Mouse (Mus musculus): ENCODE results near the gene Eva1b. TPM values are rescaled to one million over a fixed set of nuclear protein-coding genes. Genes with fewer than 3 reads are reported as not detected.
A peak's percentile ranks its signal among the peaks of the same experiment; 100 is the strongest.

The Eva1b gene
- total RNA-seq, 2 experiments from 2014 or later, result 6.3 to 6.8 TPM

DNA sequence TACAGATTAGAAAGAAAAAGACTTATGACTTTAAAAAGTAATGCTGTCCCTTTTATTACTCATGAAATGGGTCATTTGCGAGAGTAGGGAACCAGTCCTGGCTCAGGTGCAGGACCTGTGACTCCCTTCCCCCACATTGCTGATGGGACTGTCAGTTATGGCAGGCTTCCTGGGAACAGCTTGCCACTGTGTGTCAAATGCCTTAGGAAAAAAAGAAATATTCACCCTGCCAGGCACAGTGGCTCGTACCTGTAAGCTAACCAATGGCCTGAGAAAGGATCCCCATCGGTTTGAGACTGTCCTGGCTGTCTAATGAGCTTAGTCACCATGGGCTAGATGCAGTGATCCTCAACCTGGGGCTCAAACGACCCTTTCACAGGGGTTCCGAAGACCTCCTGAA is 27.5 kb upstream of the Eva1b start:
- no peak for DNase-seq

DNA sequence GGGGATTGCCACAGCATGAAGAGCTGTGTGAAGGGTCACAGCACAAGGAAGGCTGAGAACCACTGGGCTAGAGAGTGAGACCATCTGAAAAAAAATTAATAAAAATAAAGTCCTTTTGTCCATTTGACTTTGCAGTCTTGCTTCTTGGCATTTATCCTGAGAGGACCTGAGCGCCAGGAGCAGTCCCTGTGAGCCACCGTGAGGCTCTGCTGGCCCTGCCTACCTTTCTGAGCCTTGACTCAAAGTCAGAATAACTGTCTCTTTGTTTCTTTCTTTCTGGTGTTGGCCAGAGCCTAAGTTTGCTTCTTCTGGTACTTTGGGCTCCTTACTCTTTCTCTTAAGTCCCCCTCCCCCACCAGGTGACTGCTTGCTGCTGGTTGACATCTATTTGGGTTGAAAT is 27.0 kb upstream of the Eva1b start:
- no peak for DNase-seq

DNA sequence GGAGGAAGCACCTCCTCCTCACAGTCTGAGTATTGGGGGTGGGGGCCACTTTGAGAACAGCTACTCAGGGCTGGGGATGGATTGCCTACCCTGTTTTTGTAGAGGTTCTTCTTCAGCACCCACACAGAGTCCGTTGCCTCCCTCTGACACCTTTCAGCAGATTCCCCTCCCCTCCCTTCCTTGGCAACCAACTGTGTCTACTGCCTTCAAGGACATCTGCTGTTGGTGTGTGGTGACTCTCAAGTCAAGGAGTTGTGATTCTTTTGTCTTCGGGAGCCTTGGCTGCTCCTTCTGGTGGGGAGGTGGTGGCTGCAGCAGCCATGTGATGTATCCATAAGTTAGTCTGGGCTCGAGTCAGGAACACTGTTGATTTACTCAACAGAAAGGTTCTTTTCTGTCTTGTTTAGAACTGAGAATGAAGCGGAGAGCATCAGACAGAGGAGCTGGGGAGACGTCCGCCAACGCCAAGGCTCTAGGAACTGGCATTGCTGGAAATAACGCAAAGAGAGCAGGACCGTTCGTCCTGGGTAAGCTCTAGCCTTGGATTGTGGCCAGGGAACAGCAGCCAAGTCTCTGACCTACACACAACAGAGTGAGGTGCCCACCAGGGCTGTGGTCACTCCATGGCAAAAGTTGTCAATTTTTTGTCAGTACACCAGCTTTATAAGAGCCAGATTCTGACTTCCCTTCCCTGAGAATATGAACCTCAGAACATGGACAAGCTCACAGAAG is 24.1 kb upstream of the Eva1b start:
- no peak for DNase-seq

DNA sequence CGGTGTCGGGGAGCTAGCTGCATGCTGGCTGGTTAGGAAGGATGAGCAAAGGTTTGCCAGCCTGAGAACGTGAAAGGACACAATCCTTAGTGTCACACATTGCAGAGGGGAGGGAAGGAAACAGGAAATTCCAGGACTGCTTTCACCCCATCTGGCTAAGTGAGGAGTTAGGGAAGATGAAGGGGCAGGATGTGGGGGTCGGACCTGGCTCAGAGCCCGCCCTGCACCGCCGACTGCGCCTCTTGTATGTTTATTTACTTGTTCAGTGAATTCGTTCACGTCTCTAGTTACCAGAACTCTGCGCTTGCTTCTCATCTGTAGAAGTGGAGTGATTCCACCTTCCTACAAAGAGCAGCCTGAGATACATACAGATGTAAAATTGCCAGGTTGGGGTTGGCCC is 17.0 kb upstream of the Eva1b start:
- DNase-seq, result no peak

DNA sequence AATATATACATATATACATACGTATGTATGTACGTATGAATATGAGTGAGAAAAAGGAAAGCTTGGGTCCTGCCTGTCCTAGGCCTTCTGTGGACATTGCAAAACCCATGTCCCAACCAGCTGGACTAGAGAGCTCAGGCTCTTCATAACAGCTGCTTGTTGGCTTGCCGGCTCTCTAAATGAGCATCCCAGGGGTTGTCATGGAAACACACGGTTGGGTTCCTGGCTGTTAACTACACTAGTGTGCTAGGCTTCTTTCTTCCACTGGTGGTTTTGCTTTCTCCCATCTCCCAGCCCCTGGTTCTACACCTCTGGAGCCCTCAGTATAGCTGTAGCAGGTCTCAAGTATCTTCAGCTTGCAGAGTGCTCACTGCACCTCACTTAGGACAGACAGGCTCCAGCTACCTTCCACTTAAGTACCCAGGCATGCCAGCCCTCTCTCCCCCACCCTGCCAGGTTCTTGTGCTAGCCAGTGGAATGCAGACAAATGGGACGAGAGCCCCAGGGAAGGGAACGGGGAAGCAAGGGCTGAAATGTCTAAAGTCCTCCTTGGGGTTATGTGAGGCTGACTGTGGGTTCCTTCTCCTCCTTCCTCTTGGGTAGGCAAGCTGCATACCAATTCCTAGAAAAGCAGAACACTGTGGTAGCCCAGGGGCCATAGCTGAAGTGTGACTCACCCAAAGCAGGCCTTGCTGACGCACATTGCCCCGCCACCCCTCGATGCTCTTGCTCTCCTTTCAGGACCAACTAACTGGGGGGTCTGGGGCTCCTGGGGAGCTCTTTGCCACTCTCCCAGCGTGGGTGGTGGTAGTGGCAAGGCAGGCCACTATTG is 16.0 kb upstream of the Eva1b start:
- DNase-seq, result peak; percentile 41

DNA sequence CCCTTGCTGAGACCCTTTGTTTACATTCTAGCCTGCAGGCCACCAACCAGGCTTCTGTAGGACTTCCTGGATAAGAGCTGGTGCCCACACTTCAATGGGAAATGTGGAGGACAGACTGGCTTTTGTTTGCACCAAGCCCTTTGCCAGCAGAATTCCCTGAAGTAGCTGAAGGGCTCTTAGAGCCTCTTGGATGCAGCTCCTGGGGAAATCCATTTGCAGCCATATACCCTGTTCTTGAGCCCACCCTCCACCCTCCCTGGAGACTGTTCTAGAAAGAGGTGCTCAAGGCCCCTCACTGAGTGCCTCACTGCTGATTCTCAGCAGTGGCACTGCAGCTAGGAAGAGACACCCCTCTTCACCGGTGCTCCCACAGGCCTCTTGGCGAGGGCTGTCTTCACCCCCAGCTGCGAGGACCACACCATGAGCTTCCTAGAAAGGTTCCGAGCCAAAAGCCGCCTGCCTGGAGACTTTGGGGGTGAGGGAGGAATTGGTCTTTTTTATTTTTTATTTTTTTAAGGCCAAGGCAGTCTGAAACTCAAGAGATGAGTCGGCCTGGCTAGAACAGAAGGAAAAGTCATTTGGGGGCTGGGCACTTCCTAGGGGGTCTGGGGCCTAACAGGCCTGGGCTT is 14.8 kb upstream of the Eva1b start:
- DNase-seq, result no peak

DNA sequence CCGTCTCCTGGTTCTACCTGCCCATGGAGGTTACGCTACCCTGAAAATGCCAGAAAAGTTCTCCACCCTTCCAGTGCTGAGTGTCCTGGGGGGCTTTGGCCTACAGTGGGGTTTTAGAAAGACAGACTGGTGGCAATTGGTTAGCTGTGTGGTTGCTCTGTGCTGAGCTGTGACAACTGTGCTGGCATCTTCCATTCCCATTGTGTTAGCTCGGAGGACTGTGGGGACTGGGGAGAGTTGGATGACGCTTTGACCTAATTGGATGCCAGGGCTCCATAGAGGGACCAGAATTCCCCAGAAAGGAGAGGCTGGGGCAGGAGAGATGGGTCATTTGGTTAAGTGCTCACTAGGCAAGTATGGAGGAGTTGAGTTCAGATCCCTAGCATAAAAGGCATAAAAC is 13.3 kb upstream of the Eva1b start:
- DNase-seq, result no peak

DNA sequence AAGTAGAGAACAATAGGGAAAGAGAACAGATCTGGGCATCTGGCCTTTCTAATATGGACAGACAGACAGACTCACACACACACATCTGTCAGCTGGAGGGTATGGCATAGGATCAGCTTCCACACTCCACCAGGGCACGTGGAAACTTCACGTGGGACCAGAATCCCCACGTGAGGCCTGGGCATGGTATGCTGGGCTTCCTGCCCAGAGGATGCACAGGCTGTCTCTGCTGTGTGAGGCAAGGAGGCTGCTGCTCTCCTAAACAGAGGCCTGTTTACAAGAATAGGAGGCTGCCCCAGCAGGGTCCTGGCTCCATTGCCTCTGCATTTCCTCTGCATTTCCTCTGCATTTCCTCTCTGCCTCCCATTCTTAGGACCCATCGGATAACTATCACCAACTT is 12.9 kb upstream of the Eva1b start:
- DNase-seq, result no peak

DNA sequence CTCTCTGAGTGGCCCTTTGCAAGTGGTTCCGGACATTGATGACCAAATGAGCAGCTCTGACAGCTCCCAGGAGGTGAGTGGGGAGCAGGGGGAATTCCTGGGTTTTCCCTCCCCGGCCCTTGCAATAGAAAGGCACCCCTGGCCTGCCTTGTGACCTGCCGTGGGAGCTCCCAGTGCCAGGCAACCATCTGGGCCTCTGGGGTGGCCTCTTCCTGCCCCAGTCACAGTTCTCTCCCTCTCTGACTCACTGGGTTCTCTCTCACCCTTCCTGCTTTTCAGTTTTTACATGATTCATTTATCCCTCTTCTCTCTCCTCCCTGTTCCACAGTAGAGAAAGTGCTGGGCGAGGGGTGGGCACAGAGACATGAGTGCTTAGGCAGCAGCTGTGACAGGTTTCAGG is 9.8 kb upstream of the Eva1b start:
- DNase-seq, result no peak

DNA sequence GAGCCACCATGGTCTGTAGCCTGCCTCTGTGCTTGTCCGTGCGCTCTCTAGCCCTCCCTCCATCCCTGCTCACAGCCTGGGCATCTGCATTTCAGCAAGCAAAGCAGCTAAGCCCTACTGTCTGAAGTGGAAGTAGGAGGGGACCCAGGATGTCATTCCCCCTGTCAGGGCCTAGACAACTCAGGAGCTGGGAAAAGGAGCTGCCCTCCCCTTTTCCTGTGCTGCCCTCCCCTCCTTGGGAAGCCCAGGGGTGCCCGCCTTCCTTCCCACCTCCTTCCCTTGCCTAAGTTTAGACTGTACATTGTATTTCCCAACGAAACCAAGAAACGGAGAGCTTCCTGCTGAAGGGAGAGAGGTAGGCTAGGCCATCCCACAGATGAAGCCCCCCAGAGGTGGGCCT is 6.5 kb upstream of the Eva1b start:
- no peak for DNase-seq

DNA sequence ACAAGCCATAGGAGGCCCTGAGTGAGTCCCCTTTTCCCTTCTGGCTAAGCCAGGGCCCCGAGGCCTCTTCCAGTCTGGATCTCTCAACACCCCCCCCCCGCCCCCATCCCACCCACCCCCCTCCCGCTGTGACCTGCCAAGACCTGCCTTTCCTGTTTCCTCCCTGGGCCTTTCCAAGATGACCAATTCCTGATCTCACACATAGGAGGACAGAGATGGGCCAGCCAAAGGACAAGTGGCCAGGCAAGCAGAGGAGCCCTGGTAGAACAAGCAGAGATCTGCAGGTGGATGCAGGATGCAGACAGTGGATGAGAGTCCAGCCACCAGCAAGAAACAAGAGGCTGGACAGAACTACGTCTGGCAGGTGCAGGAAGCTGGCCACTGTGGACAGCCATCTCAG is 2.1 kb upstream of the Eva1b start:
- no peak for DNase-seq

DNA sequence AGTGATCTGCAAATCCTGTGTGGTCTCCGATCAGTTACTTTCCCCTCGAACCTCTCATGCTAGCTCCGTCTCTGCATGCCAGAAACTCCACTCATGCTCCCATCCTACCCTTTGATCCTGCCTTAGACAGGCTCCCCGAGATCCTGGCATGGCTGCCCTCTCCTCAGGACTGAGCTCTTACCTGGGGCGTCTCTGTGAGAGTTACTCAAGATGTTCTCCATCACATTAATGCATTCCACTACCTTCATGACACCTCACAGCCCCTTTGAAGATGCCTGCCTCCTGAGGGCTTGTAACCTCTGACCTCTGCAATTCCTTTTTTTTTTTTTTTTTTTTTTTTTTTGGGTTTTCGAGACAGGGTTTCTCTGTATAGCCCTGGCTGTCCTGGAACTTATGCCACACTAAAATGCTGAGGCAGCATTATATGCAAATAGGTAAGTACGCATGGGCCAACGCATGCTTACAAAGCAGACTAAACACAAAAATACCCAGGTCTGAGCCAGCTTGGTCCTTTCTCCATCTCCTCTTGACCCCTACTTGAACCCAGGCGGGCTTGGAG is 491 bp upstream of the Eva1b start:
- no peak for DNase-seq

DNA sequence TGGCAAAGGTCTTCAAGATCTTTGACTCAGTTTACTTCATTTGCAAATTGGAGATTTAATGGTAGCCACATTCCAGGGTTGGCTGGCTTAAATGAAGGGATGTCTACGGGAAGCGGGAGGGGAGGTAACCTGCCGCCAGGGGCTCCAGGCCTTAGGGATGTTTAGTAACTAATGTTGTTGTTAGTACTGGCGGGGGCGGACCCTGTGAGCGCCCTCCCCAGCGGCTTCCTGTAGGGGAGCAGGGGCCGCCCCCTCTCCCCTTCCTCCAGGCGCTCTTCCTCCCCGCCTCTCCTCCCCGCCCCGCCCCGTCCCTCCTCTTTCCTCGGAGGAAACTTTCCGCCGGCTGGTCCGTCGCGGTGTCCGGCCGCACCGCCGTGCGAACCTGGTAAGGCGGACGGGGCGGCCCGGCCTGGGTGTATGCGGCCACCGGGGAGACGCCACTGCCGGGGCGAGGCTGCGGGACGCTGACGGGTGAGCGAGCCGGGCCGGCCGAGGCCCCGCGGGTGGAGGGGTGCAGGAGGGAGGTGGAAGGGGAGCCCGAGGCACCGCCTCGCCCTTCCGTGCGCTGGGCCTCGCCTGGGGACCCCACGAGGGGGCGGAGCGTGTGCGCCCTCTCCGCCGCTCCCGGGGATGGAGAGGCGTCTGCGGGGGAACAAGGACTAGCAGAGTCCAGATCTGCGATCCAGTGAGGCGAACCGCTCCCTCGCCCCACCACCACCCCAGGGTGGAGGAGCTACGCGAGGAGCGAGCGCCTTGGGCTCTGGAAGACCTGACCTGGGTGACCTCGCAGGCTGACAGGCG is 817 bp downstream of the Eva1b start:
- DNase-seq, result peak; percentile 81

DNA sequence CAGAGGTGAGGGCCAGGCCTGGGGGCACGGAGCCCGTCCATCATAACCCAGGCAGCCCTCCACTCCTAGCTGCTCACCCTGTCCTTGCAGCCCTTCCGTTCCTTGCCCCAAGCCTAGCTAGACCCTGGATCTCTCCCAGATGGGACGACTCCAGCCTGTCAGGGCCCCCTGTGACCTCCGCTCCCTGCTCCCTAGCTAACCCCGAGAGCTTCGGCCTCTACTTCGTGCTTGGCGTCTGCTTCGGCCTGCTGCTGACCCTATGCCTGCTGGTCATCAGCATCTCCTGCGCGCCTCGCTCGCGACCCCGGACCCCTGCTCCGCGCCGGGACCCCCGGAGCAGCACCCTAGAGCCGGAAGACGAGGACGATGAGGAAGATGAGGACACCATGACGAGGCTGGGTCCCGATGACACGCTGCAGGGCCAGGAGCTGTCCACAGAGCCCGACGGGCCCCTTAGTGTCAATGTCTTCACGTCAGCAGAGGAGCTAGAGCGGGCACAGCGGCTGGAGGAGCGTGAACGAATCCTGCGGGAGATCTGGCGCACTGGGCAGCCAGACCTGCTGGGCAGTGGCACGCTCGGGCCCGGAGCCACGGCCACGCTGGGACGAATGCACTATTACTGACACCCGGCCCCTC is 1.6 kb downstream of the Eva1b start:
- DNase-seq, result no peak

DNA sequence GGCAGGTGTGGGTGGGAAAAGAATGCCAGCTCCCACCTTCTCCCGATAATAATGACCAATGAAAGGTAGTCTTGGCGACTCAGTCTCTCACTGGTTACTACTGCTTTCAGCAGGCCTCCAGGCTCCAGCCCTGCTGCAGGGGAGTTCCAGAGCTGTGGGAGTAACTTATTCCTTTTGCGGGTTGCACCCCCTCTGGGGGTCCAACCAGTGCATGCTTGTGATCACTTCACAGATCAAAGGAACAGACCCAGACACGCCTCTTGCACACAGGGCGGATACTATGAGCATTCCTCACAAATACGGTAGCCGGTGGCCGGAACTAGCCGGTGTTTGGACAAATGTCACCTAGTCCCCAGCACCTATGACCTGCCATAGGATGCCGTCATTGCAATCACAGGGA is 2.3 kb downstream of the Eva1b start:
- DNase-seq, result peak; percentile 16

DNA sequence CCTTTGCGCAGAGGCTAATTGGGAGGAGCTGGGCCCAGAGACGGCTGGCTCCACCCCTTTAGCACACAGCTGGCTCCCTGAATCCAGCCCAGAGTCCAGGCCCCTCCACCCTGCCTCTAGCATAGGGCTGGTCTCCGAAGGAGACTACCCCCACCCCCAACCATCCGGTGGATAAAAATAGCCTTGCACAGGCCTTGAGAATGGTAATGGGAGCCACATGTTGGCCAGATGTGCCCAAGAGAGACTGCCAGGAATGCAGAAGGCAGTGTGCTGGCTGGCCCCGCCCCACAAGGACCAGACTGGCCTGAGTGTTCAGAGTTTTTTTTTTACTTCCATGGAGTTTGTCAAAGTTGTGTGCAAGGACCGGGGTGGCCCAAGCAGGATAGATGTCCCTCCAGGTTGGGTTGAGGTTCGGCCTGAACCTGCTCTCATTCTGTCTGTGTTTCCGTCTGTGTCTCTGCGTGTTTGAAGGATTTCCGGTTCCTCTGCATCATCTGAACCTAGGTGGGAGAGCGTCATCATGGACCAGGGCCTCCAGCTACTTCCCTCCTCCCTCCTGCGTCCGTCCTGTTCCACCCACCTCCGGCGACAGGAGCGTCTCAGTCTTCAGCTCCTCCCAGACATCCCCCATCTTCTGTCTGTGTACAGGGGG is 2.9 kb downstream of the Eva1b start:
- peak; percentile 87 for DNase-seq

DNA sequence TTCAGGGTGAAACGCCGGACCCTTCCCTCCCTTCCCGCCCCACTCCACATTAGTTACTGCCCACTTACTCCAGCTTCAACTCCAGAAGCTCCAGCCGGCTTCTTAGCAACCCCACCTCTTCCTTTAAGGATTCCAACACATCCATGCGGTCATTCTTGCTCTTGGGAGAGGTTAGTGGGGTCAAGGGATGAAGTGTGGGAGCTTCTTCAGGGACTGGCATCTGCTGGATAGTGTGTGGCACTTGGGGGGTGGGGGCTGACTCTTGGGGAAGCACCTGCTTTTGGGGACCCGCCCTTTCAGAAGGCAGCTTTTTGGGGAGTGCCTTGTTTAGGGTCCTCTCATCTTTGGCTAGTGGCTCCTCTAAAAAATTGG is 3.4 kb downstream of the Eva1b start:
- no peak for DNase-seq

DNA sequence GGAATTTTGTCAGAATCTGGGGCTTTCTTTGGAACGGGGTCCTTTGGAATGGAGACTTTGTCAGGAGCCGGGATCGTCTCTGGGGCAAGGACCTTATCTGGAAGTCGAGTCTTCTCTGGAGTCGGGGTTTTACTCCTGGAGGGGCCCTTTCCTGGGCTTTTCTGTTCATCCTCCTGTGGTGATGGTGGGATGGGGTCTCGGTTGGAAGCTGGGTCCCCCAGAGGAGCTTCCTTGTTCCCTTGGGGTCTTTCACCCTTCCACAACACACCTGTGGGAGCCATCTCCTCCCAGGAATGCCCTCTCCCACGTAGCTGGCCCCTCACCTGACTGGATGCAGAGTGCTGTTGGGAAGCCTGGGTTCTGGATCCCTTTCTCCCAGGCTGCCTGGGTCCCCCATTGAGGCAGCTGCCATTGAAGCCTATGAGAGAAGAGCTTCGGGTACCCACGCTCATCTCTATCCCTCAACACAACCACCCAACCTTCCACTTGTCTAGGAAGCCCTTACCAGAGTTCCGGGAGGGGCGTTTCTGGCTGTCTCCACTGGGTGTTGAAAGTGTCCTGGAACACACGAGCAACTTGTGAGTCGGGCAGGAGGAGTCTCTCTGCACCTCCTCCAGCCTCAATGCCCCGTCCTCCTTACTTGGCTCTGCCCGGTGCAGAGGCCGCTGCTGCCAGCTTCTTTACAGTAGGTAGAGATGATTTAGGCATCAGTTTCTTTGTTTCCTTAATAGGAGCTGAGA is 4.3 kb downstream of the Eva1b start:
- no peak for DNase-seq

DNA sequence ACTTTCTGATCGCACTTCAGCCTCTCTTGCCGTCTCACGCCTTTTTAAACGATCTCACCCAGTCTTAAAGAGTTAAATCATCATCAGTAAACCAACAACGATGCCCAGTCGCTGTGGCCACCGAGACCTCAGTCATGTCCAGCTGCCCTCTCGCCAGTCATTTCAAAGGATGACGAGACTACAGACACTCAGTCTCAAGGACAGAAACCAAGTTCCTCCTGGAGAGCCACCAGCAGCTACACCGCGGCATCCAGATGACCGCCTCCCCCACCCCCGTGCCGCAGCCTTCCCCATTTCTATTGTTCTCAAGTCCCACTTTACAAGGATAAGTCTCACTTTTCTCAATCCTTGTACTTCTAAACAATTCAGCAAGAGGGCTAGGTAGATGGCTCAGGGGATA is 5.3 kb downstream of the Eva1b start:
- no peak for DNase-seq

DNA sequence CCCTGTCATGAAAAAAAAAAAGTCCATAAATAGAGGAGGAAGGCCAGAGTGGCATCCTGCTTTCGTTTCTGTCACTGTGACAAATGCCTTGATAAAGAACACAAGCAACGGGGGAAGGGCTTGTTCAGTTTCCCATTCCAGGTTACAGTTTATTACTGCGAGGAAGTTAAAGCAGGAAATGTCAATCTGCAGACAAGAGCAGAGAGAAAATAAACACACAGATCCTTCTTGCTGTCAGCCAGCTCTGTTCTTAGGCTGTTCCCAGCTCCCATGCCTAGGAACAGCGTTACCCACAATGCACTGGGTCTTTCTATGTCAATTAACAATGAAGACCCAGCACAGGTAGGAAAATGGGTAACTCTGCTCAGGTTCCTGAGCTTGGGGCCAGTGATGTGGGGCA is 7.6 kb downstream of the Eva1b start:
- DNase-seq, result no peak

DNA sequence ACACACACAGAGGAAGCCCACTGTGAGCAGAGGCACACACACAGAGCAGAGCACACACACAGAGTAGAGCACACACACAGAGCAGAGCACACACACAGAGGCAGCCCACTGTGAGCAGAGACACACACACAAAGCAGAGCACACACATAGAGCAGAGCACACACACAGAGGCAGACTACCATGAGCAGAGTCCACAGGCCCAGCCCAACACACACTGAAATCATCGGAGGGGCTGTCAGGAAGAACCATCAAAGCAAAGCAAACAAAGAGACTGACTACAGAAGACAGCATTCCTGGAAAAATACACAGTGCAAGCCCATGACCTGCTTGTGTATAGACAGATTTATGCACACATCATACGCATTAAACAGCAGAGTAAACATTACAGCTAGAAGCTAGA is 8.3 kb downstream of the Eva1b start:
- DNase-seq, result no peak
